Mouse (Mus musculus) heart, postnatal 25 days (tissue): ENCODE data around the gene Klrc3. TPM values are rescaled to one million over a fixed set of nuclear protein-coding genes. Genes with fewer than 3 reads are reported as not detected.
"Not testable (repeated sequence)": the region's sequence is repeated elsewhere in the genome, so short reads cannot be mapped to it uniquely, and the experiment has no call there.

ENCODE experiments used
- DNase-seq: peaks from one replicate; pipeline ENCODE4 v3.0.0; 2022; ENCODE audit warnings: low spot score
- intact Hi-C: fragments of 180-260 bp; cut with DNase I; formaldehyde crosslinking; loops from one replicate; pipeline ENCODE4 v1.15.1; 2025
- microRNA-seq: library from miRNA; unstranded; fragments of <30 nt; microRNA quantifications from one replicate; pipeline ENCODE4 v1.2.0, GENCODE M21; 2022
- total RNA-seq, 2 experiments: library from RNA; stranded (reverse); gene quantifications; 2 replicates each; pipeline ENCODE4 v1.2.3; 2021

The Klrc3 gene
- not detected for total RNA-seq

DNA sequence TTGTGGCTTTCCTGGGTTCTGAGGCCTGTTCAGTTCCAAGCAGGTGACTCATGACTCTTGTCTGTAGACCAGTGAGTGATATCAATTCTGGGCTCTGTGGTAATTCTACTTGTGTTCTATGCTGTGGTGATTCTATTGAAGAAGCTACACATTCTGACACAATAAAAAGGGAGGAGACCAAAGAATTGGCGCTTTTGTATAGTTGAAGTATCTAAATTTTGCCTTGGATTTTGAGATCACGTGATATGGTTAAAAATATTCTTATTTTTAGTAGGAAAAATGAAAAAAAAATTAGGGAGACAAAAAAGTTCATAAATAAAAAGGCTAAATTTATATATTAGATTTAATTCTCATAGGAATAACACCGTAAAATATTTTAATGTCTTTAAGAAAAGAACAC, at the start of gene Klrc3:
Klrc3 (minus strand) TSS at position 101 of the 400 bp plus-strand sequence.
- DNase-seq, intact Hi-C loops: not testable (repeated sequence)

DNA sequence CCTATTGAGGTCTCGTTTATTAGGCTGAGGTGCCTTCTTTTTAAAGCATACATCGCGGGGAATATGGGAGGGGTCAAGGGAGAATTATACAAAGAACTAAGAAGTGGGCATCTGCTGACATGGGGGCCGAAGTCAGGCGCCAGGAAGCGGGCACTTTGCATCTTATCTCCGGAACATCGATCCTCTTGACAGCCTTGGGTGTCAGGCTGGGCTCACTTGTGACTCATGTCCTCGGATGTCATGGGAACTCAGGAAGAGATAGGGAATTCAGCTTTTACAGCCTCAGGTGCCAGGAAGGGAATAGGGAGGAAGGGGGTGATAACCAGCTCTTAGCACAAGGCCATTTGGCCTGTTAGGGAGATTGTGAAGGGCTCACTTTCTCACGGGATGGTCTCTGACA, 48.3 kb upstream of the Klrc3 start:
- intact Hi-C loops, result not testable (repeated sequence)

GRCm38 (mm10) chr6:129680379-129680778, 37.2 kb upstream of the Klrc3 start:
- no peak for DNase-seq
- intact Hi-C loops, result no loop called here

More for the DNA sequence above, 48.3 kb upstream of the Klrc3 start:
- not testable (repeated sequence) for DNase-seq

DNA sequence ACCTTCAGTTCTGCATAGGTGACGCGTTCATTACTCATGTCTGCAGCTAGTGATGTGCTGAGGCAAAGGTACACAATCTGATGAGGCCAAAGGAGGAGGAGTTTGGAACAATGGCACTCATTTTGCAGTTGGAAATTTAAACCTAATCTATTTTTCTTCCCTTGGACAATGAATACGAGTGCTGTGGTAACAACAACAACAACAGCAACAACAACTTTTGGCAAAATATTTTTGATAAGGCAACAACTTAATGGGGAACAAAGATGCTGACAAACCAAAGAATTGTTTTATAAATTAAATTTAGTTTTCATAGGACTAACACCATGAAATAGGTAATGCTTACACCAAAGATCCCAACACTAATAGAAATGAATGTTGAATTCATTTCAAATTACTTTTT, 35.7 kb upstream of the Klrc3 start, which contains the start of gene Klrc1:
Klrc1 (minus strand) TSS at position 101 of the 400 bp plus-strand sequence.
- intact Hi-C loops, result no loop called here
- no peak for DNase-seq

DNA sequence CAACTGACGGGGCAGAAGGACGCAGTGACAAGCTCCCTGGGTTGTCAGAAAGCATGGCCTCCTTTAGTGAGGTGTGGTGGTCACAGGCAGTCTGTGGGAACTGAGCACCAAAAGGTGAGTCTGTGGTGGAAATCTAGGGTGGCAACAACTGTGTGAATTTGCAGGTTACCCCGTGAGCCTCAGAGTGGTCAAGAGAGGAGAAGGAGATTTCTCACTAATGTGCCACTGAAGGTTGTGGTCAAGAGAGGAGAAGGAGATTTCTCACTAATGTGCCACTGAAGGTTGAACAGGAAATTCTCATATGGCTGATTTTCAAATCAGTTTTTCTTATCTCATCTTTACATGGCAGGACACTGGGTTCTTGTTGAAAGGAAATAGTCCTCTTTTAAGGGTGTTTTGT, 18.2 kb upstream of the Klrc3 start:
- intact Hi-C loops, DNase-seq: not testable (repeated sequence)

- intact Hi-C loops, DNase-seq: not testable (repeated sequence)
Observed at GRCm38 (mm10) chr6:129660589-129660988, 17.5 kb upstream of the Klrc3 start, which contains the start of gene Klrc2. TSS of gene Klrc2 (minus strand) at chr6:129660689.

- DNase-seq, intact Hi-C loops: not testable (repeated sequence)
Observed at GRCm38 (mm10) chr6:129644054-129644453, 917 bp upstream of the Klrc3 start.

GRCm38 (mm10) chr6:129631046-129631445, 12.1 kb downstream of the Klrc3 start:
- DNase-seq, intact Hi-C loops: not testable (repeated sequence)

DNA sequence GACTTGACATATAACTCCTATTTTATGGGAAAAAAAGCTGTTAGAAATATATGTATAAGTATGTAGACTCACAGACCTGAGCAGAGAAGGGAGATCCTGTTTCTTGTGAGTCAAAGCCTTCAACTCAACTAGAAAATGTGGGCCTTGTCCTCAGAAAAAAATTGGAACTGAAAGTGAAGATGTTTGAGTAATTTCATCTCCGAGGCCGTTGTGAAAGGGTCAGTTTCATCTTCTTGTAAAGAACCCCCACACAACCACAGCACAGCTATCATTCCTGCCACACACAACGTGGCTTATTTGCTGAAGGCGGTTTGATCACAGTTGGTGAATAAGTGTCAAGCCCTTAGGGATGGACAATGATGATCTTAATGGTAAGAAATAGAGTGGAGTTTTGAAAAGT, 19.4 kb downstream of the Klrc3 start, which contains the start of gene Klrk1:
Klrk1 (minus strand) TSS at position 130 of the 400 bp plus-strand sequence.
- DNase-seq, result no peak
- intact Hi-C loops, result no loop called here

- DNase-seq, result no peak
- intact Hi-C loops, result no loop called here
Observed at GRCm38 (mm10) chr6:129608372-129608771, 34.8 kb downstream of the Klrc3 start.

DNA sequence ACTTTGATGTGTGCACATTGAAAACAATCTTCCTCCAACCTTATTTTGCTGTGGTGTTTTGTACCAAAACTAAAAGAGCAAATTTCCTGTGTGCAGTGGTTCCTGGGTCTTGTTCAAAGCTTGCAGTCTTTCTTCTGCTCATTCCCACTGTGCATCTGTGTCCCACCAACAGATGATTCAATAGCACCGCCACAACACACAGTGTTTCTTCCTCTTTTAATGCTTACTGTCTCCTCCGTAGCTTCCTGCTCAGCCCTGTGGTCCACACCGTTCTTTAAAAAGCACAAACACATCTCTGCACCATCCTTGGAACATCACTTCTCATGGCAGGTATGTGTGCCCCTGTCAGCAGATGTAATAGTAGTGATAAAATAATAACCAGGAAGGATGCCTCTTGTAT, 51.6 kb downstream of the Klrc3 start, which contains the start of gene Klrd1:
Klrd1 (plus strand) TSS at position 275 of the 400 bp plus-strand sequence.
- intact Hi-C loops, result no loop called here
- DNase-seq, result no peak

Small RNA genes lying within 50 kb of the gene (microRNA-seq; reads per million reads assigned to microRNA genes)
- gene Mir680-1, result not detected

Other genes with a start within 250 kb of the Klrc3 start
- 1 to 10 TPM in 1 of 2 experiments, under 1 TPM in 1; 0.81 to 2.2 TPM for gene Clec1b, start 246.0 kb downstream of the Klrc3 start, total RNA-seq
- gene Clec9a, start 234.5 kb downstream of the Klrc3 start, total RNA-seq, result under 1 TPM in 1 of 2 experiments, not detected in 1; 0.28 TPM
- gene Clec1a, start 191.3 kb downstream of the Klrc3 start, total RNA-seq, result 10 to 100 TPM; 10.2 to 11.3 TPM
- gene Olr1, start 136.2 kb downstream of the Klrc3 start, total RNA-seq, result under 1 TPM; 0.06 to 0.47 TPM
- gene Tmem52b, start 130.8 kb downstream of the Klrc3 start, total RNA-seq, result not detected
- gene Gabarapl1, start 110.2 kb downstream of the Klrc3 start, total RNA-seq, result 100 to 1,000 TPM in 1 of 2 experiments, 10 to 100 TPM in 1; 97.1 to 107 TPM
- gene Klre1, start 65.4 kb downstream of the Klrc3 start, total RNA-seq, result not detected
- gene Klrd1, start 51.6 kb downstream of the Klrc3 start, total RNA-seq, result not detected
- gene Klrk1, start 19.5 kb downstream of the Klrc3 start, total RNA-seq, result under 1 TPM in 1 of 2 experiments, not detected in 1; 0.25 TPM
- not detected for gene Klrc2, start 17.4 kb upstream of the Klrc3 start, total RNA-seq
- gene Klrc1, start 35.6 kb upstream of the Klrc3 start, total RNA-seq, result not detected
- not detected for gene Klri1, start 73.8 kb upstream of the Klrc3 start, total RNA-seq
- gene Klri2, start 97.1 kb upstream of the Klrc3 start, total RNA-seq, result not detected
- gene Gm156, start 140.9 kb upstream of the Klrc3 start, total RNA-seq, result not detected
- gene Gm17631, start 219.3 kb upstream of the Klrc3 start, total RNA-seq, result not detected
- gene Klra17, start 233.3 kb upstream of the Klrc3 start, total RNA-seq, result not detected